12 mouse cellular contexts compared by ENCODE assay signal in the genomic region with DNA sequence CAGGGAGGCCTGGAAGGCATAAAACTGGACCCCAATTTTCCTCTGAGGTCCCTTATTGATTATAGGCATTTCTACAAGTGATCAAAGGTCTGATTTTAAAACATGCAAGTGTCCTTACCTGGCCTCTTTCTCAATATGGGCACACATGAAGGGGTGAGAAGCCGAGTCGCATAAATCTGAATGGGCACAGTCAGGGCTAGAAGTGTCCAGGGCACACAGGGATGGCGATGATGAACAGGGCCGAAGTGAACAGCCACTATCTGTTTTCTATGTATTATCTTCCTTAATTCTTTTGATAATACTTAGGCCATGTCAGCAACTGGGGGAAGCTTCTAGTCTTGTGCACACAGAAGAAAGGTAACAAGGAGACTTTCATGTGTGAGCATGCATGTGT. TPM values are rescaled to one million over a fixed set of nuclear protein-coding genes. Genes with fewer than 3 reads are reported as not detected.
A peak's percentile ranks its signal among the peaks of the same experiment; 100 is the strongest.
DNase-seq lines count a peak whose midpoint lies in the region; ATAC-seq lines count a peak whose summit lies in the region.
"Had no signal": no experiment of that assay in that cellular context is flagged by ENCODE, and none has a peak within 500 bp of the region (broad histone marks: within the 10 kb centered on the region; RNA-seq: fewer than 3 reads in every experiment).

No protein-coding gene starts in this region.

- ATAC-seq in kidney, embryonic 16.5 days (ENCODE audit: low FRiP score, low TSS enrichment), result no peak
- ATAC-seq in forebrain, embryonic 12.5 days (ENCODE audit: low FRiP score), result peak; percentile 57
- no peak for ATAC-seq in intestine, embryonic 16.5 days
- ATAC-seq in neural tube, embryonic 12.5 days (ENCODE audit: low FRiP score, low read depth), result peak; percentile 51; the same call in 1 of the 2 replicates
- ATAC-seq: liver, postnatal 0 days; Patski had no signal

- H3K9me3 ChIP-seq in kidney, embryonic 16.5 days (ENCODE audit: low read length), result no peaks in the 10 kb centered on the region
- H3K9me3 ChIP-seq in forebrain, embryonic 12.5 days, result no peaks in the 10 kb centered on the region
- H3K9me3 ChIP-seq in intestine, embryonic 16.5 days (ENCODE audit: control insufficient read depth, low read length), result no peaks in the 10 kb centered on the region
- H3K9me3 ChIP-seq in neural tube, embryonic 12.5 days, result no peaks in the 10 kb centered on the region

- H3K4me3 ChIP-seq in kidney, embryonic 16.5 days (ENCODE audit: low read length), result no peak overlapping the region
- H3K4me3 ChIP-seq in forebrain, embryonic 12.5 days (replicated peaks), result peak overlapping the region; percentile 24
- peak overlapping the region; percentile 24; the same call in 1 of the 2 replicates for H3K4me3 ChIP-seq in intestine, embryonic 16.5 days (ENCODE audit: low read length)
- no peak overlapping the region for H3K4me3 ChIP-seq in neural tube, embryonic 12.5 days

- no peak overlapping the region for H3K27ac ChIP-seq in kidney, embryonic 16.5 days (ENCODE audit: low read length)
- H3K27ac ChIP-seq in forebrain, embryonic 12.5 days, result peak overlapping the region; percentile 53; the same call in 1 of the 2 replicates
- H3K27ac ChIP-seq in intestine, embryonic 16.5 days (ENCODE audit: low read length), result no peak overlapping the region
- no peak overlapping the region for H3K27ac ChIP-seq in neural tube, embryonic 12.5 days

- no peak for DNase-seq in kidney, adult 11 months
- DNase-seq in thymus, postnatal 0 days (ENCODE audit: low spot score), result no peak
- DNase-seq in frontal cortex, adult 2 months (ENCODE audit: extremely low spot score in 1 of 2, low spot score in 1 of 2), result no peak
- no peak for DNase-seq in frontal cortex, postnatal 25 days (ENCODE audit: low spot score in 2 of 2)
- DNase-seq: heart, postnatal 10 days; layer of hippocampus, adult 9-11 months; liver, postnatal 0 days had no signal

- no peaks in the 10 kb centered on the region for H3K27me3 ChIP-seq in kidney, embryonic 16.5 days (ENCODE audit: insufficient read depth, low read length)
- H3K27me3 ChIP-seq in forebrain, embryonic 12.5 days, result peaks cover 17% of the 10 kb centered on the region; the same call in 1 of the 2 replicates
- H3K27me3 ChIP-seq in intestine, embryonic 16.5 days (replicated peaks; ENCODE audit: control insufficient read depth, insufficient read depth, low read length), result no peaks in the 10 kb centered on the region
- H3K27me3 ChIP-seq in neural tube, embryonic 12.5 days (replicated peaks), result no peaks in the 10 kb centered on the region
- H3K27me3 ChIP-seq: Patski had no signal

- H3K9ac ChIP-seq in kidney, embryonic 16.5 days (replicated peaks; ENCODE audit: low read length), result no peak overlapping the region
- no peak overlapping the region for H3K9ac ChIP-seq in forebrain, embryonic 12.5 days
- no peak overlapping the region for H3K9ac ChIP-seq in intestine, embryonic 16.5 days (ENCODE audit: low read depth, low read length)
- no peak overlapping the region for H3K9ac ChIP-seq in neural tube, embryonic 12.5 days
- H3K9ac ChIP-seq: liver, postnatal 0 days had no signal

- H3K4me1 ChIP-seq in kidney, embryonic 16.5 days (ENCODE audit: insufficient read depth, low read length), result peaks cover 19% of the 10 kb centered on the region; the same call in 1 of the 2 replicates
- peaks cover 11% of the 10 kb centered on the region for H3K4me1 ChIP-seq in forebrain, embryonic 12.5 days
- no peaks in the 10 kb centered on the region for H3K4me1 ChIP-seq in intestine, embryonic 16.5 days (ENCODE audit: control insufficient read depth, insufficient read depth, low read length)
- no peaks in the 10 kb centered on the region for H3K4me1 ChIP-seq in neural tube, embryonic 12.5 days

- H3K36me3 ChIP-seq in kidney, embryonic 16.5 days (ENCODE audit: insufficient read depth, low read length), result no peaks in the 10 kb centered on the region
- H3K36me3 ChIP-seq in forebrain, embryonic 12.5 days (replicated peaks), result no peaks in the 10 kb centered on the region
- H3K36me3 ChIP-seq in intestine, embryonic 16.5 days (ENCODE audit: control insufficient read depth, insufficient read depth, low read length), result no peaks in the 10 kb centered on the region
- no peaks in the 10 kb centered on the region for H3K36me3 ChIP-seq in neural tube, embryonic 12.5 days

- H3K4me2 ChIP-seq in kidney, embryonic 16.5 days (replicated peaks; ENCODE audit: low read depth, low read length), result peak overlapping the region; percentile 51; the same call in 1 of the 2 replicates
- H3K4me2 ChIP-seq in forebrain, embryonic 12.5 days, result peak overlapping the region; percentile 50
- peak overlapping the region; percentile 53 for H3K4me2 ChIP-seq in intestine, embryonic 16.5 days (ENCODE audit: low read depth, low read length)
- peak overlapping the region; percentile 49 for H3K4me2 ChIP-seq in neural tube, embryonic 12.5 days (replicated peaks)

- WGBS in kidney, embryonic 16.5 days, result 96% methylated on average over 4 of the region's 4 CpGs
- 76% methylated on average over 4 of the region's 4 CpGs for WGBS in forebrain, embryonic 12.5 days
- WGBS in intestine, embryonic 16.5 days, result 83% methylated on average over 4 of the region's 4 CpGs
- 79% methylated on average over 4 of the region's 4 CpGs for whole genome bisulfite sequencing in neural tube, embryonic 12.5 days

RNA-seq across cellular contexts. Expression of gene Ptch1, which starts 54.5 kb away (rescaled TPM):
- polyA plus RNA-seq in kidney, embryonic 16.5 days (2015; fragmentation: Nextera tagmentation; extraction: Ambion mirVana), result 15.8 and 18.9 TPM in 2 replicates
- 24.0 and 24.4 TPM in 2 replicates for polyA plus RNA-seq in forebrain, embryonic 12.5 days (2016; fragmentation: Nextera tagmentation; extraction: Ambion mirVana)
- 24.5 and 25.5 TPM in 2 replicates for polyA plus RNA-seq in intestine, embryonic 16.5 days (2015; fragmentation: Nextera tagmentation; extraction: Ambion mirVana)
- polyA plus RNA-seq in neural tube, embryonic 12.5 days (2016; fragmentation: Nextera tagmentation; extraction: Ambion mirVana), result 22.6 and 23.9 TPM in 2 replicates
- 6.4 and 6.7 TPM in 2 replicates for polyA plus RNA-seq in thymus, postnatal 0 days (2015; fragmentation: Nextera tagmentation; extraction: Ambion mirVana)
- polyA plus RNA-seq in frontal cortex, adult 2 months (2012; rRNA removed), result 26.5 and 27.8 TPM in 2 replicates

Comparison
In these comparisons a context has a peak if more than half of its experiments do, and no peak if none do; other contexts are left out.
1. ATAC-seq: peak in forebrain, embryonic 12.5 days (single experiment) and neural tube, embryonic 12.5 days (single experiment); none in kidney, embryonic 16.5 days (single experiment) and intestine, embryonic 16.5 days (single experiment).
2. H3K4me3 ChIP-seq: peak in forebrain, embryonic 12.5 days (single experiment) and intestine, embryonic 16.5 days (single experiment); none in kidney, embryonic 16.5 days (single experiment) and neural tube, embryonic 12.5 days (single experiment).
3. Peak in every context shown above with its lines, with median percentiles within 50 percentile points of each other: H3K4me2 ChIP-seq.